Mouse (Mus musculus): ENCODE results near the gene Cacna1d. TPM values are rescaled to one million over a fixed set of nuclear protein-coding genes. Genes with fewer than 3 reads are reported as not detected.
A peak's percentile ranks its signal among the peaks of the same experiment; 100 is the strongest.

The Cacna1d gene
- polyA plus RNA-seq, 1 experiment from 2014 or later = 2.7 TPM

DNA sequence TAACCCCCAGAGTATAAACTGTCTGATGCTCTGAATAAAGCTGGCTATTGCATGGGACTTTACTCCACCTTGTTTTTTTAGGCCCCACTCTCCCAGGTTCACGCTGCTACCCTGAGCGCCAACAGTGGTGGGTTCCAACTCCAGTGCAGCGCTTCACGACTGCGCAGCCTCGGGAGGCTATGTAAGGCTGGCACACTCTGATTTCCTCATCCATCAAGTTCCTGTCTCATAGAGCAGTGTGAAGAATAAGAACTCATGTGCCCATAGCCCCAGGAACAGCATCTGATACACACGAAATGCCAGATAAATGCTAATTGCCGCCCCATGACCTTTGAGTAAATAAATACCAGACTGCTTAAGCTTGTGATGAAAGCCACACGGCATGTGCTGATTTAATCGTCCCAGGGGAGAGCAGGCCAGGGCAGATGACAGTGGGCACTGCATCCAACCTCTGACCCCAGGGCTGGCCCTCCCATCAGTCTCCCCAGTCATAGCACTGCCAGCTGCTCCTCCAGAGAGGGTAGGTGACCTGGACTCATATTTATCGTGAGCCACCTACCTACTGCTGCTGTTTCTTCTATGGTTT lies 352.8 kb downstream of the Cacna1d start:
- ATAC-seq (ENCODE audit: low FRiP score) = no peak
- H3K9ac ChIP-seq = no peak overlapping the region
- no peaks in the 10 kb centered on the region for H3K27me3 ChIP-seq
- H3K27ac ChIP-seq = no peak overlapping the region
- H3K9me3 ChIP-seq = no peaks in the 10 kb centered on the region
- peaks cover 4% of the 10 kb centered on the region; the same call in 1 of the 2 replicates for H3K4me1 ChIP-seq
- no peak overlapping the region for H3K4me3 ChIP-seq (replicated peaks)
- WGBS = 65% methylated on average over 11 of the region's 11 CpGs
- no peak overlapping the region for H3K4me2 ChIP-seq
- no peaks in the 10 kb centered on the region for H3K36me3 ChIP-seq (replicated peaks)

GRCm38 (mm10) chr14:30137961-30138360 lies 353.3 kb downstream of the Cacna1d start:
- Histone ChIP-seq H3K9ac (no peak overlapping the region), H3K36me3 (replicated peaks) (no peaks in the 10 kb centered on the region), H3K4me1 (peaks cover 4% of the 10 kb centered on the region; the same call in 1 of the 2 replicates), H3K4me3 (replicated peaks) (no peak overlapping the region), H3K27ac (no peak overlapping the region), H3K27me3 (no peaks in the 10 kb centered on the region), H3K4me2 (no peak overlapping the region), H3K9me3 (no peaks in the 10 kb centered on the region)
- 83% methylated on average over 3 of the region's 3 CpGs for WGBS
- no peak for ATAC-seq (ENCODE audit: low FRiP score)

- WGBS = 6% methylated on average over 8 of the region's 8 CpGs
- Histone ChIP-seq H3K36me3 (replicated peaks) (no peaks in the 10 kb centered on the region), H3K9me3 (no peaks in the 10 kb centered on the region), H3K4me3 (replicated peaks) (no peak overlapping the region), H3K27me3 (no peaks in the 10 kb centered on the region), H3K4me1 (peaks cover 4% of the 10 kb centered on the region; the same call in 1 of the 2 replicates), H3K9ac (no peak overlapping the region), H3K27ac (no peak overlapping the region), H3K4me2 (no peak overlapping the region)
- ATAC-seq (ENCODE audit: low FRiP score) = peak; percentile 76
Measured at GRCm38 (mm10) chr14:30136965-30137364, 354.3 kb downstream of the Cacna1d start.

DNA sequence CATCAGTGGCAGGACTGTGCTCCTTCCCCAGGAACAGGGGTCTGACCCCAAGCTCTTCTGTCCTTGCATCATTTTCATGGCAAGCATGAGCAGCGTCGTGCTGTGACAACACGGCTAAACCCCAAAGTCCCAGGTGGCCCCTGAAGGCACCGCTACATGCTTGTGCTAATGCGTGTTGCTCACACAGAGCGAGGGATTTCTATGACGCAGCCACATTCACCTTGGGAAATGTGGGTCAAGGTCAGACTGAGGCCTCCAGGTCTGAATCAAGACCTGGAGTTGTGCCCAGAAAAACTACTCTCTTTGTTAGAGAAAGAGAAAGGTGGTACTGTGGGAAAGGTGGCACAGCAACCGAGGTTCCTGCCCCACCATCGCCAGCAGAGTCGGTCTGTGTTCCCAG lies 355.9 kb downstream of the Cacna1d start:
- no peak overlapping the region for H3K4me3 ChIP-seq (replicated peaks)

DNA sequence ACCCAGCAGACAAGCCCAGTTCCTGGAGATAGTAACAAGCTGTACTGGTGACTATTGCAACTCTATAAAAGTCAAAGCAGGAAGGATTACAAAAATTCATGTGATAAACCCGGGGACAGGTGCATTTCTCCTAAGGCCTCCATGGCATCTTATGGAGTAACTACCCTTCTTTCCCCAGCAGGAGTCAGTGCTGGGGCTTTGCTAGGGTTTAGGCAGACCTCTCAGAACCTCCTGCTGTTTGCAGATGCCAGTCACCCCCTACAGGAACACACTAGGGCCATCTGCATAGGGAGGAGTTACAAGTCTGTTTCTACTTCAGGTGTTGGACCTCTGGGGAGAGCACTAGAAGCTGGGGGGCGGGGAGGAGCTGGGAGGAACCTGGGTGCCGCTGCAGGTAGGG lies 357.6 kb downstream of the Cacna1d start:
- Histone ChIP-seq H3K9me3 (no peaks in the 10 kb centered on the region), H3K27me3 (no peaks in the 10 kb centered on the region), H3K4me1 (peaks cover 8% of the 10 kb centered on the region), H3K36me3 (replicated peaks) (no peaks in the 10 kb centered on the region), H3K4me2 (no peak overlapping the region), H3K27ac (no peak overlapping the region), H3K9ac (no peak overlapping the region), H3K4me3 (replicated peaks) (no peak overlapping the region)
- ATAC-seq (ENCODE audit: low FRiP score) = no peak
- WGBS = 42% methylated on average over 3 of the region's 3 CpGs

More for the DNA sequence above, 355.9 kb downstream of the Cacna1d start:
- Histone ChIP-seq H3K9ac (no peak overlapping the region), H3K4me1 (peaks cover 8% of the 10 kb centered on the region), H3K27me3 (no peaks in the 10 kb centered on the region), H3K4me2 (no peak overlapping the region), H3K27ac (no peak overlapping the region), H3K9me3 (no peaks in the 10 kb centered on the region), H3K36me3 (replicated peaks) (no peaks in the 10 kb centered on the region)
- 88% methylated on average over 10 of the region's 10 CpGs for WGBS
- ATAC-seq (ENCODE audit: low FRiP score) = no peak

GRCm38 (mm10) chr14:30131256-30131655 lies 360.0 kb downstream of the Cacna1d start:
- Histone ChIP-seq H3K9ac (no peak overlapping the region), H3K27ac (no peak overlapping the region), H3K9me3 (no peaks in the 10 kb centered on the region), H3K36me3 (replicated peaks) (no peaks in the 10 kb centered on the region), H3K4me3 (replicated peaks) (no peak overlapping the region), H3K4me1 (peaks cover 3% of the 10 kb centered on the region; the same call in 1 of the 2 replicates), H3K27me3 (no peaks in the 10 kb centered on the region), H3K4me2 (no peak overlapping the region)
- ATAC-seq (ENCODE audit: low FRiP score) = no peak
- WGBS = 7% methylated on average over 3 of the region's 3 CpGs

- 95% methylated on average over 9 of the region's 9 CpGs for WGBS
- peaks cover 3% of the 10 kb centered on the region; the same call in 1 of the 2 replicates for H3K4me1 ChIP-seq
- H3K27me3 ChIP-seq = no peaks in the 10 kb centered on the region
- H3K9ac ChIP-seq = no peak overlapping the region
- H3K27ac ChIP-seq = no peak overlapping the region
- no peaks in the 10 kb centered on the region for H3K9me3 ChIP-seq
- no peak for ATAC-seq (ENCODE audit: low FRiP score)
- no peaks in the 10 kb centered on the region for H3K36me3 ChIP-seq (replicated peaks)
- H3K4me2 ChIP-seq = no peak overlapping the region
- H3K4me3 ChIP-seq (replicated peaks) = no peak overlapping the region
Measured at GRCm38 (mm10) chr14:30130092-30130491, 361.2 kb downstream of the Cacna1d start.

GRCm38 (mm10) chr14:30129378-30129777 lies 361.9 kb downstream of the Cacna1d start:
- no peak for ATAC-seq (ENCODE audit: low FRiP score)
- Histone ChIP-seq H3K27ac (no peak overlapping the region), H3K4me2 (no peak overlapping the region), H3K9ac (no peak overlapping the region), H3K27me3 (no peaks in the 10 kb centered on the region), H3K9me3 (no peaks in the 10 kb centered on the region), H3K4me1 (peaks cover 3% of the 10 kb centered on the region; the same call in 1 of the 2 replicates), H3K4me3 (replicated peaks) (no peak overlapping the region), H3K36me3 (replicated peaks) (no peaks in the 10 kb centered on the region)
- 35% methylated on average over 9 of the region's 9 CpGs for WGBS

DNA sequence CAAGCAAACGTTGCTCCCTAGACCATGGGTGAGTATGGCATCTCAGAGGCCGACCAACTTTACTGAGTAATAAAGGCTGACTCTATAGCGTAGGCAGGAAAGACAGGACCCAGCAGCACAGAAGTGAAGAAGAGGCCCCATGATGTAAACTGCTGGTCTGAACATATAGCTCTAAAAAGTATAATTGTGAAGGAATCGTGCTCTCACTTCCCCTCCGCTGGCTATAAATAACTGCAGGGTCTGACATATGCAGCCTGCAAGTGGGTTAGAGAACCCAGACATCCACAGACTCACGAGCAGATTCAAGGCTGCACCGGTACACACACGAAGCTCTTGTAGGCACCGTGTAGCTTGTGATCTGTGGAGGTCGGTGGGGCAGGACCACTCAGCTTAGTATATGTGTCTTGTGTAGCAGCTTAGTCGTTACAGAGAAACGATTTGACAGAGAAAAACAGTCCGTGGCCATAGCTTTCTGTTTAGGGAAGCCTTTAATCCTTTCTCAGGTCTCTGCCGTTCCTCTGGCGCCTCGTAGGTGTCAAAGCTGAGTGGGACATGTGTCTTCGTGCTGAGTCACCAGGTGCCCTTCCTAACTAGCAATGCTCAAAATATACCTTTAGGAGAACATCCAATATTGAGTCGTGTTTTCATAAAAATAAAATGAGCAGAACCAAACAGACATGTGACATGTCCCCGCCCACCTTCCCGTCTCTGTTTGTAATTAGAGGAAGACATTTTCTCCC lies 366.1 kb downstream of the Cacna1d start:
- H3K27ac ChIP-seq = no peak overlapping the region
- H3K4me3 ChIP-seq (replicated peaks) = no peak overlapping the region
- no peaks in the 10 kb centered on the region for H3K4me1 ChIP-seq
- H3K36me3 ChIP-seq (replicated peaks) = no peaks in the 10 kb centered on the region
- H3K27me3 ChIP-seq = no peaks in the 10 kb centered on the region
- no peak overlapping the region for H3K4me2 ChIP-seq
- H3K9me3 ChIP-seq = no peaks in the 10 kb centered on the region
- 86% methylated on average over 20 of the region's 20 CpGs for WGBS
- H3K9ac ChIP-seq = no peak overlapping the region
- no peak for ATAC-seq (ENCODE audit: low FRiP score)

DNA sequence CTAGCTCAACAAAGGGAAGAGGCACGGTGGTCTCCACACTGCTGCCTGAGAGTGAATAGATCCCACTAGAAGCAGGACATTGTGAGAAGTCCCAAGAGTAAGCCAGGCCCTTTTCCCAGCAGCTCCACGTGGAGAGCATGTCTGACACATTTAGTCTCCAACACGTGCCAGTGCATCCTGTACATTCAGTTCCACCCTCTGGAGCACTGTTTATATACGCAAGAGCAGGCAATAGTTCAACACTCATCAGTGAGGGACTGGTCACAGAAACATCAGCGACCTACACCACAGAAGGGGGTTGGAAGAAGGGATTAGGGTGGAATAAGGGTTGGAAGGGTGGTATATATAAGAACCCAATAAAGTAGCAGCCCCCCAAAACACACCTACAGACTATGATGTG lies 371.2 kb downstream of the Cacna1d start:
- no peak for ATAC-seq (ENCODE audit: low FRiP score)
- H3K4me1 ChIP-seq = no peaks in the 10 kb centered on the region
- 85% methylated on average over 5 of the region's 5 CpGs for WGBS

GRCm38 (mm10) chr14:30113392-30114108 lies 377.7 kb downstream of the Cacna1d start:
- Histone ChIP-seq H3K27ac (no peak overlapping the region), H3K4me1 (peaks cover 5% of the 10 kb centered on the region), H3K27me3 (no peaks in the 10 kb centered on the region), H3K4me3 (replicated peaks) (no peak overlapping the region), H3K4me2 (no peak overlapping the region), H3K9ac (no peak overlapping the region), H3K36me3 (replicated peaks) (no peaks in the 10 kb centered on the region), H3K9me3 (no peaks in the 10 kb centered on the region)
- WGBS = 68% methylated on average over 9 of the region's 9 CpGs
- no peak for ATAC-seq (ENCODE audit: low FRiP score)

More for the DNA sequence above, 371.2 kb downstream of the Cacna1d start:
- no peak overlapping the region for H3K27ac ChIP-seq
- no peak overlapping the region for H3K9ac ChIP-seq
- no peak overlapping the region for H3K4me3 ChIP-seq (replicated peaks)
- H3K27me3 ChIP-seq = no peaks in the 10 kb centered on the region
- no peak overlapping the region for H3K4me2 ChIP-seq
- H3K36me3 ChIP-seq (replicated peaks) = no peaks in the 10 kb centered on the region
- no peaks in the 10 kb centered on the region for H3K9me3 ChIP-seq

GRCm38 (mm10) chr14:30109079-30109478 lies 382.2 kb downstream of the Cacna1d start:
- no peaks in the 10 kb centered on the region for H3K27me3 ChIP-seq
- no peaks in the 10 kb centered on the region for H3K36me3 ChIP-seq (replicated peaks)
- WGBS = 39% methylated on average over 2 of the region's 2 CpGs
- ATAC-seq (ENCODE audit: low FRiP score) = no peak
- no peaks in the 10 kb centered on the region for H3K9me3 ChIP-seq
- no peak overlapping the region for H3K27ac ChIP-seq
- no peak overlapping the region for H3K4me3 ChIP-seq (replicated peaks)
- H3K4me2 ChIP-seq = no peak overlapping the region
- H3K4me1 ChIP-seq = no peaks in the 10 kb centered on the region
- H3K9ac ChIP-seq = no peak overlapping the region
